Mouse (Mus musculus): Measurements from ENCODE around the gene Magohb. TPM values are rescaled to one million over a fixed set of nuclear protein-coding genes. Genes with fewer than 3 reads are reported as not detected.
"Not testable (repeated sequence)": the region's sequence is repeated elsewhere in the genome, so short reads cannot be mapped to it uniquely, and the experiment has no call there.

The Magohb gene
- polyA plus RNA-seq, 1 experiment from 2014 or later = 65.1 TPM

DNA sequence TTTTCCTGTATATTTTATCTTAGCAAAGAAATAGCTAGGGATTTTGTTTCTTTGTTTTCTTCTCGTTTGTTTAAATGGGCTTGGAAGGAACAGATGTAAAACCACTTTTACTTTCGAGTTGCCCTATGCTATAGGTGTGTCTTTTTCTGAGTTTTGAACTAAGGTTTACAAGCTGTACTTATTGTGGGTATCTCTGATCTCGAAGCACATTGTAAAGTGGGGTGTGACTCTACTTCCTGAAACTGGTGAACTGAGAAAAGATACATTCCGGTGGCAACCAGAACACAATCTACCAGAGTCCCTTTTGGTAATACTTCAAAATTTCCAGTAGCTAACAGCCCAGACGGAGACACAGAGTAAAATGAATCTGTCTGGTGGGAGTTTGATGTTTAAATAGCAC, 872 bp upstream of the Magohb start:
- ATAC-seq (ENCODE audit: insufficient number of reproducible peaks, insufficient read depth, low FRiP score, low TSS enrichment, low read depth) = no peak
- Histone ChIP-seq H3K27me3 (no peaks in the 10 kb centered on the region), H3K4me1 (peaks cover 9% of the 10 kb centered on the region), H3K4me3 (peak overlapping the region; percentile 67; the same call in 1 of the 2 replicates), H3K4me2 (peak overlapping the region; percentile 64; the same call in 1 of the 2 replicates), H3K27ac (no peak overlapping the region), H3K9me3 (no peaks in the 10 kb centered on the region), H3K36me3 (0 out of 2 replicates have a peak, but pooled peaks cover 3% of the 10 kb centered on the region), H3K9ac (no peak overlapping the region)
- WGBS = 87% methylated on average over 5 of the region's 5 CpGs

DNA sequence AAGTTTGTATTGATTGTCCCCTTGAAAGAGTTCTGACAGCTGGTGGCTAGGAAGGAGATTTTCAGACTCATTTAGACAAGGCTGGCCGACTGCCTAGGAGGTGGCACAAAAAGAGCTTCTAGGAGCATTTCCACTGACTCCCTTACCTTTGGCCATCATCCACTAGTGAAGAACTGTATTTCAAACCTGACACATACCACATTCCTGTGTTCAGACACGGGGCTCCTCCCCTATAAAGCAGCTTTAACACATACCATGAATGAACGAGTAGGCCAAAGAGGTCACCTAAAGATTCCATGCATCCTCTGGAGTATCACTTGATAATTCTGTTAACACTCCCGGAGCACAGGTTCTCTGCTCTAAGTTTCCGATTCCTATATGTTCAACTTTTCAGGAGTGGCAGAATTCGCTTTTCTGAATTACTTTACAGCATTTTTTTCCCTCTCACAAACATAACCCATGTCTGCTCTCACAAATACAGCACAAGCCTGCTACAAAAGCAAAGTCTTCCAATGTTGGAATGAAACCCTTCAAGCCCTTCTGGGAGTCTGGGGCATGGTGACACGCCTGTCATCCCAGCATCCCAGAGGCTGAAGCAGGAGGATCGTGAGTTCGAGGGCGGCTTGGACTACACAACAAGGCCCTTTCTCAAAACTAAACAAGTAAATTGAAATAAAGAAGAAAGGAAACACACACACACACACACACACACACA, 611 bp downstream of the Magohb start:
- Histone ChIP-seq H3K27ac (peak overlapping the region; percentile 68; the same call in 1 of the 2 replicates), H3K4me2 (peak overlapping the region; percentile 67), H3K9ac (peak overlapping the region; percentile 83), H3K27me3 (no peaks in the 10 kb centered on the region), H3K9me3 (no peaks in the 10 kb centered on the region), H3K36me3 (peaks cover 11% of the 10 kb centered on the region), H3K4me3 (peak overlapping the region; percentile 67), H3K4me1 (peaks cover 9% of the 10 kb centered on the region)
- ATAC-seq (ENCODE audit: insufficient number of reproducible peaks, insufficient read depth, low FRiP score, low TSS enrichment, low read depth) = peak; percentile 40; the same call in 1 of the 2 replicates
- WGBS = 19% methylated on average over 10 of the region's 10 CpGs

DNA sequence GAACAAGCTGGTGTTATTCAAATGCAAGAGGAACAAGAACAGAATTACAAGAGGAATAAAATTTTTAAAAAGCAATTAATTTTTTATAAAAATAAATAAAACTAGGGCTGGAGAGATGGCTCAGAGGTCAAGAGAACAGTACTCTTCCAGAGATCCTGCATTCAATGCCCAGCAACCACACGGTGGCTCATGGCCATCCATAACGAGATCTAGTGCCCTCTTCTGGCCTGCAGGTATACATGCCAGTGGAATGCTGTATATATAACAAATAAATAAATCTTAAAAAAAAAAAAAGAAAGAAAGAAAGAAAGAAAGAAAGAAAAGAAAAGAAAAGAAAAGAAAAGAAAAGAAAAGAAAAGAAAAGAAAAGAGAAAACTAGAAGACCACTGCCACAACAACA, 2.6 kb downstream of the Magohb start:
- Histone ChIP-seq H3K27ac (no peak overlapping the region), H3K9me3 (no peaks in the 10 kb centered on the region), H3K36me3 (peaks cover 15% of the 10 kb centered on the region), H3K4me1 (peaks cover 9% of the 10 kb centered on the region), H3K4me3 (no peak overlapping the region), H3K9ac (no peak overlapping the region), H3K4me2 (no peak overlapping the region), H3K27me3 (no peaks in the 10 kb centered on the region)
- WGBS = 18% methylated on average over 2 of the region's 2 CpGs
- no peak for ATAC-seq (ENCODE audit: insufficient number of reproducible peaks, insufficient read depth, low FRiP score, low TSS enrichment, low read depth)

GRCm38 (mm10) chr6:131278160-131278559, 14.9 kb downstream of the Magohb start:
- not testable (repeated sequence) for H3K4me1 ChIP-seq; H3K27ac ChIP-seq; ATAC-seq (ENCODE audit: insufficient number of reproducible peaks, insufficient read depth, low FRiP score, low TSS enrichment, low read depth); H3K9ac ChIP-seq; H3K4me2 ChIP-seq; H3K9me3 ChIP-seq; H3K27me3 ChIP-seq; H3K4me3 ChIP-seq
- 95% methylated on average over 2 of the region's 2 CpGs for WGBS
- peaks cover 22% of the 10 kb centered on the region for H3K36me3 ChIP-seq

DNA sequence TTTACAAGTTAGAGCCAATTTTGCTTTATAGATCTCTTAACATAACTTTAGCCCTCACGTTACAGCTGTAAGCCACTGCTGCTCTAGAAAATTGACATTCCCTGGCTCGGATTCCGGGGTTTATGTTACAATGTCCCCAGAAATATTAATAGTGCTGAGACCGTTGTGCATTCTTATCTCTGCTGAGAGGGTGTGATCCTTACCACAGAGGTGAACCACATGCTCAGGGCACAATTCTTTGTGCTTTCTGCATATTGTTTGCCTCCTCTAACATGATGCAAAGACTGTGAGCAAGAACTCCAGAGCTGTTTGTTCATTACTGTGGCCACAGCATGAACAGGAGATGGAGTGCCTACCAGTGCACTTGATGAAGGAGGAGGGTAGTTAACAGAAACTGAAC, 16.4 kb downstream of the Magohb start:
- Histone ChIP-seq H3K4me3 (no peak overlapping the region), H3K36me3 (peaks cover 11% of the 10 kb centered on the region), H3K9me3 (no peaks in the 10 kb centered on the region), H3K9ac (no peak overlapping the region), H3K4me2 (no peak overlapping the region), H3K4me1 (no peaks in the 10 kb centered on the region), H3K27me3 (no peaks in the 10 kb centered on the region), H3K27ac (no peak overlapping the region)
- no peak for ATAC-seq (ENCODE audit: insufficient number of reproducible peaks, insufficient read depth, low FRiP score, low TSS enrichment, low read depth)
- WGBS = 88% methylated on average over 4 of the region's 4 CpGs

GRCm38 (mm10) chr6:131272311-131272710, 20.7 kb downstream of the Magohb start:
- H3K4me2 ChIP-seq = no peak overlapping the region
- WGBS = 88% methylated on average over 1 of the region's 1 CpGs
- no peak for ATAC-seq (ENCODE audit: insufficient number of reproducible peaks, insufficient read depth, low FRiP score, low TSS enrichment, low read depth)

GRCm38 (mm10) chr6:131270312-131270711, 22.7 kb downstream of the Magohb start:
- Histone ChIP-seq H3K27me3 (no peaks in the 10 kb centered on the region), H3K36me3 (no peaks in the 10 kb centered on the region), H3K9ac (no peak overlapping the region), H3K4me1 (no peaks in the 10 kb centered on the region), H3K4me2 (no peak overlapping the region), H3K9me3 (no peaks in the 10 kb centered on the region), H3K27ac (no peak overlapping the region), H3K4me3 (no peak overlapping the region)
- WGBS = 50% methylated on average over 1 of the region's 1 CpGs
- ATAC-seq (ENCODE audit: insufficient number of reproducible peaks, insufficient read depth, low FRiP score, low TSS enrichment, low read depth) = no peak

More at GRCm38 (mm10) chr6:131272311-131272710, 20.7 kb downstream of the Magohb start:
- Histone ChIP-seq H3K9me3 (no peaks in the 10 kb centered on the region), H3K9ac (no peak overlapping the region), H3K27me3 (no peaks in the 10 kb centered on the region), H3K27ac (no peak overlapping the region), H3K4me1 (no peaks in the 10 kb centered on the region), H3K4me3 (no peak overlapping the region), H3K36me3 (peaks cover 4% of the 10 kb centered on the region; the same call in 1 of the 2 replicates)

DNA sequence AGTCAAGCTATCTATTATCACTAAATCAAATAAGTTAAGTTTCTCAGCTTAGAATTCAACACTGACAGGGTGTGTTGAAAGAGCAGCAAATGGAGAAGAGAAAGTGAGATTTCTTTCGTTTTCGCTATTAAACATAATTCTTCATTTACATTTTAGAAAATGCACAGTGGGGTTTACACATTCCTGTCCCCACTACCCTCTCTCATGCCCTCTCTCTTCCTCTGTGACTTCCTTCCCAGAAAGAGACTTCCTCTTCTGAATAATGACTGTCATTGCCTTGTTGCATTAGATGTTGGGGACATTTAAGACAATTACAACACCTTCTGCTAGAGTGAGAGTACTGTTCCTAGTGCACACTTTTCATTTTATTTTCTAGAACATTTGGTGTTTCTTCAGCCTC, 23.4 kb downstream of the Magohb start:
- no peaks in the 10 kb centered on the region for H3K27me3 ChIP-seq
- H3K4me3 ChIP-seq = no peak overlapping the region
- 92% methylated on average over 2 of the region's 2 CpGs for WGBS
- no peaks in the 10 kb centered on the region for H3K9me3 ChIP-seq
- no peak overlapping the region for H3K4me2 ChIP-seq
- no peak for ATAC-seq (ENCODE audit: insufficient number of reproducible peaks, insufficient read depth, low FRiP score, low TSS enrichment, low read depth)
- no peaks in the 10 kb centered on the region for H3K36me3 ChIP-seq
- no peak overlapping the region for H3K27ac ChIP-seq
- H3K9ac ChIP-seq = no peak overlapping the region
- no peaks in the 10 kb centered on the region for H3K4me1 ChIP-seq

- Histone ChIP-seq H3K9ac (no peak overlapping the region), H3K9me3 (no peaks in the 10 kb centered on the region), H3K4me3 (no peak overlapping the region), H3K4me1 (no peaks in the 10 kb centered on the region), H3K4me2 (no peak overlapping the region), H3K27me3 (no peaks in the 10 kb centered on the region), H3K27ac (no peak overlapping the region), H3K36me3 (no peaks in the 10 kb centered on the region)
- WGBS = 84% methylated on average over 5 of the region's 5 CpGs
- no peak for ATAC-seq (ENCODE audit: insufficient number of reproducible peaks, insufficient read depth, low FRiP score, low TSS enrichment, low read depth)
These were observed 28.9 kb downstream of the Magohb start for GRCm38 (mm10) chr6:131264175-131264574.

DNA sequence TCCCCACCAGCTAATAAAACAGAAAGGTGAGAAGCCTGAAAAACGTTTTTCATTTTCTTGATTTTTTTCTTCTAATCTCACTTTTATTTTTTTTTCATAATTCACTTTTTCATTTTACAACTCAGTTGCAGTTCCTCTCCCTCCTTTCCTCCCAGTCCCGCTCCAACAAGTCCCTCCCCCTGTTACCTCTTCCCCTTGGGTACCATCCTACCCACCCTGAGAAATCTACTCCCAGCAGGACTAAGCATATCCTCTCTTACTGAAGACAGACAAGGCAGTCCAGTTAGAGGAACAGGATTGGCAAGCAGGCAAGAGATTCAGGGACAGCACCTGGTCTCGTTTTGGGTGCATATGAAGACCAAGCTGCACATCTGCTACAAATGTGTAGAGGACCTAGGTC, 30.3 kb downstream of the Magohb start:
- no peaks in the 10 kb centered on the region for H3K36me3 ChIP-seq
- no peaks in the 10 kb centered on the region for H3K9me3 ChIP-seq
- no peak overlapping the region for H3K9ac ChIP-seq
- no peak overlapping the region for H3K27ac ChIP-seq
- H3K4me2 ChIP-seq = no peak overlapping the region
- WGBS = 59% methylated on average over 3 of the region's 3 CpGs
- no peaks in the 10 kb centered on the region for H3K4me1 ChIP-seq
- ATAC-seq (ENCODE audit: insufficient number of reproducible peaks, insufficient read depth, low FRiP score, low TSS enrichment, low read depth) = no peak
- H3K27me3 ChIP-seq = no peaks in the 10 kb centered on the region
- H3K4me3 ChIP-seq = no peak overlapping the region

DNA sequence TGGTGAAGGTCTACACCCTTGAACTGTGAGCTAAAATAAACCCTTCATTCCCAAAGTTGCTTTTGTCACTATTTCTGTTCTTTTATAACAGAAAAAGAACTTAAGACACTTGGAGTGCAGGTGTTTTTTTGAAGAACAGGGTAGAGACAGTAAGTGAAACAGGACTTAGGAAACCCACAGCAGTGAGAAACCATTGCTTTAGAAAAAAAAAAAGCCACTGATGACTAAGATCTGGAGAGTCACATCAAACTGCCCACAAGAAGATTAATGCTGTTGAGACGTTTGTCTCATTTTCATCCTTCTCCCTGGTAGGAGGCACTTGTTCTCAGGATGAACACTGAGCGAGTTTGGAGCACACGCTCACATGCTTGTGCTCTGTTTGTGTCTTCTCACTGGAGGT, 31.0 kb downstream of the Magohb start:
- Histone ChIP-seq H3K27me3 (no peaks in the 10 kb centered on the region), H3K36me3 (no peaks in the 10 kb centered on the region), H3K27ac (no peak overlapping the region), H3K4me3 (no peak overlapping the region), H3K9ac (no peak overlapping the region), H3K4me1 (no peaks in the 10 kb centered on the region), H3K9me3 (no peaks in the 10 kb centered on the region), H3K4me2 (no peak overlapping the region)
- WGBS = 77% methylated on average over 3 of the region's 3 CpGs
- no peak for ATAC-seq (ENCODE audit: insufficient number of reproducible peaks, insufficient read depth, low FRiP score, low TSS enrichment, low read depth)

DNA sequence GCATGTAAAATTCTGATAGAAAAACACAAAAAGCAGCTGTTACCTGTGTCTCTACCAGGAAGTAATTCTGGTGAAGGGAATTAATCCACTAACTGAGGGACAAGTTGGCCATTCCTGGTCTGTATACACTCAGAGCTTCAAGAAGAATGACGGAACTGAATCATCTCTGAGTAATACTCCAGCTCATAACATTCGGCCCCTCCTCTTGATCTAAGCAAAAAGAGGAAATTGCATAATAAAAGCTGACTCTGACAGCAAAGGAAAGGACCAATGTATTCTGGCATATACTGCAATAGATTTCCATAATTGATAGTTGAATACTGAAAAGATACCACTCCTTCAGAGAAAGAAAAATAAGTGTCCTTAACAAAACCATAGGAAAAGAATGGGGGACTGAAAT, 45.8 kb downstream of the Magohb start, which contains the start of gene Klra2:
Klra2 (minus strand) TSS at position 157 of the 400 bp plus-strand sequence.
- 85% methylated on average over 2 of the region's 2 CpGs for WGBS
- no peak within 1 kb of the TSS for H3K27ac ChIP-seq
- H3K9me3 ChIP-seq = no peaks in the 10 kb centered on the region
- H3K36me3 ChIP-seq = no peaks in the 10 kb centered on the region
- H3K27me3 ChIP-seq = no peaks in the 10 kb centered on the region
- no peaks in the 10 kb centered on the region for H3K4me1 ChIP-seq
- no peak within 1 kb of the TSS for H3K4me2 ChIP-seq
- no peak within 1 kb of the TSS for H3K4me3 ChIP-seq
- ATAC-seq (ENCODE audit: insufficient number of reproducible peaks, insufficient read depth, low FRiP score, low TSS enrichment, low read depth) = no peak
- H3K9ac ChIP-seq = no peak within 1 kb of the TSS
